Mouse (Mus musculus): Measurements from ENCODE around the gene Serpina7. TPM values are rescaled to one million over a fixed set of nuclear protein-coding genes. Genes with fewer than 3 reads are reported as not detected.

Serpina7 gene
- not detected in 2 replicates for polyA plus RNA-seq (2015; fragmentation: Nextera tagmentation; extraction: Ambion mirVana)

GRCm38 (mm10) chrX:139085077-139085476 lies at the start of gene Serpina7:
TSS of gene Serpina7 (minus strand) at chrX:139085236.
- Histone ChIP-seq H3K27ac (no peak within 1 kb of the TSS), H3K4me3 (replicated peaks) (no peak within 1 kb of the TSS), H3K9ac (replicated peaks) (no peak within 1 kb of the TSS), H3K4me2 (replicated peaks) (no peak within 1 kb of the TSS), H3K36me3 (no peaks in the 10 kb centered on the region), H3K9me3 (no peaks in the 10 kb centered on the region), H3K4me1 (replicated peaks) (no peaks in the 10 kb centered on the region), H3K27me3 (no peaks in the 10 kb centered on the region)
- ATAC-seq, result no peak

- no peak overlapping the region for H3K9ac ChIP-seq (replicated peaks)
- WGBS, result 53% methylated on average over 4 of the region's 4 CpGs
- no peak overlapping the region for H3K4me2 ChIP-seq (replicated peaks)
- no peaks in the 10 kb centered on the region for H3K9me3 ChIP-seq
- peaks cover 3% of the 10 kb centered on the region; the same call in 1 of the 2 replicates for H3K27me3 ChIP-seq
- H3K4me1 ChIP-seq (replicated peaks), result no peaks in the 10 kb centered on the region
- H3K4me3 ChIP-seq (replicated peaks), result no peak overlapping the region
- no peaks in the 10 kb centered on the region for H3K36me3 ChIP-seq
- ATAC-seq, result no peak
- no peak overlapping the region for H3K27ac ChIP-seq
Measured at GRCm38 (mm10) chrX:139134031-139134430, 49.0 kb upstream of the Serpina7 start.

GRCm38 (mm10) chrX:139097197-139097596 lies 12.2 kb upstream of the Serpina7 start:
- Histone ChIP-seq H3K4me1 (replicated peaks) (no peaks in the 10 kb centered on the region), H3K36me3 (no peaks in the 10 kb centered on the region), H3K9ac (replicated peaks) (no peak overlapping the region), H3K4me3 (replicated peaks) (no peak overlapping the region), H3K9me3 (no peaks in the 10 kb centered on the region), H3K4me2 (replicated peaks) (no peak overlapping the region), H3K27ac (no peak overlapping the region), H3K27me3 (no peaks in the 10 kb centered on the region)
- no peak for ATAC-seq
- 63% methylated on average over 1 of the region's 1 CpGs for WGBS

DNA sequence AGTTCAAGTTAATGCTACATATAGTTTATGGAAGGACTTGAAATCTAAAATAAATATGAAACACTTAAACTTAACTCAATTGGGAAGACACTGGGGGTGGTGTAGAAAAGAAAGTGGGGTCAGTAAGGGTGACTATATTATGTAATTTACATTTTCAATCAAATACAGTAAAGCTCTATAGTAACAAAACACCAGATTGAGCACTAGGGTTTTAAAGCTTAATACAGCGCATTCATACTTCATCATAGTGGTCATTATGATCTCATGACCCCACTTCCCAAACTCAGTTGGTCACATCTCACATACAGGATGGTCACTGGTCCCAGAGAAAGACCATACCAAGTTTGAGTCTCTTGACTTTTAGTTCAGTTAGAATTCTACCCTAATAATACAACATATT lies 907 bp upstream of the Serpina7 start, which contains the start of gene 4930513O06Rik:
Gene 4930513O06Rik, plus strand, starts transcription at position 301 of the 400 bp plus-strand sequence.
- Histone ChIP-seq H3K4me2 (replicated peaks) (no peak within 1 kb of the TSS), H3K9ac (replicated peaks) (no peak within 1 kb of the TSS), H3K4me1 (replicated peaks) (no peaks in the 10 kb centered on the region), H3K27me3 (no peaks in the 10 kb centered on the region), H3K4me3 (replicated peaks) (no peak within 1 kb of the TSS), H3K9me3 (no peaks in the 10 kb centered on the region), H3K36me3 (no peaks in the 10 kb centered on the region), H3K27ac (no peak within 1 kb of the TSS)
- no peak for ATAC-seq
- 84% methylated on average over 1 of the region's 1 CpGs for WGBS

GRCm38 (mm10) chrX:139078493-139078892 lies 6.5 kb downstream of the Serpina7 start:
- no peak for ATAC-seq

GRCm38 (mm10) chrX:139064078-139064477 lies 21.0 kb downstream of the Serpina7 start:
- H3K4me1 ChIP-seq (replicated peaks), result no peaks in the 10 kb centered on the region
- H3K27me3 ChIP-seq, result no peaks in the 10 kb centered on the region
- no peak for ATAC-seq
- no peak overlapping the region for H3K27ac ChIP-seq
- 87% methylated on average over 5 of the region's 5 CpGs for WGBS
- no peak overlapping the region for H3K4me3 ChIP-seq (replicated peaks)
- no peaks in the 10 kb centered on the region for H3K36me3 ChIP-seq
- no peaks in the 10 kb centered on the region for H3K9me3 ChIP-seq
- no peak overlapping the region for H3K9ac ChIP-seq (replicated peaks)
- H3K4me2 ChIP-seq (replicated peaks), result no peak overlapping the region

More at GRCm38 (mm10) chrX:139078493-139078892, 6.5 kb downstream of the Serpina7 start:
- Histone ChIP-seq H3K4me2 (replicated peaks) (no peak overlapping the region), H3K4me1 (replicated peaks) (no peaks in the 10 kb centered on the region), H3K4me3 (replicated peaks) (no peak overlapping the region), H3K27ac (no peak overlapping the region), H3K9me3 (no peaks in the 10 kb centered on the region), H3K27me3 (no peaks in the 10 kb centered on the region), H3K36me3 (no peaks in the 10 kb centered on the region), H3K9ac (replicated peaks) (no peak overlapping the region)
- WGBS, result 92% methylated on average over 2 of the region's 2 CpGs

DNA sequence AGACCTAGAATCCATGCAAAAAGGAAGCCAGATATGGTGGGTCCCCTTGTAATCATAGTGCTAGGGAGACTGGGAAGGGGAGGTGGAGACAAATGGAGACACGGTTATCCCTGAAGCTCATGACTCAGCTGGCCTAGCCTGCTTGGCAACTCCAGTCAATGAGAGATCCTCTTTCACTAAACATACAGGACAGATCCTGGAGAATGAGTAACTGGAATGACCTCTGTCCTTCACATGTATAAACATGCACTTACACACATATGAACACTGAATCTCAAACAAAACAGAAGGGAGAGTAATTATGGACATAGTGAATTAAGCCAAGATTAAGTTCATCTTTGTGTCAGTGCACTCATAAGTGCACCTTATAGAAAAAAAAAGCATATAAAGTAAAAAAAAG lies 31.9 kb downstream of the Serpina7 start:
- Histone ChIP-seq H3K9ac (replicated peaks) (no peak overlapping the region), H3K4me3 (replicated peaks) (no peak overlapping the region), H3K4me1 (replicated peaks) (no peaks in the 10 kb centered on the region), H3K27ac (no peak overlapping the region), H3K36me3 (no peaks in the 10 kb centered on the region), H3K9me3 (no peaks in the 10 kb centered on the region), H3K4me2 (replicated peaks) (no peak overlapping the region), H3K27me3 (no peaks in the 10 kb centered on the region)
- no peak for ATAC-seq
- WGBS, result 91% methylated on average over 1 of the region's 1 CpGs

GRCm38 (mm10) chrX:139051976-139052375 lies 33.1 kb downstream of the Serpina7 start:
- 68% methylated on average over 1 of the region's 1 CpGs for WGBS

GRCm38 (mm10) chrX:139041148-139041547 lies 43.9 kb downstream of the Serpina7 start:
- Histone ChIP-seq H3K4me2 (replicated peaks) (no peak overlapping the region), H3K4me3 (replicated peaks) (no peak overlapping the region), H3K9me3 (no peaks in the 10 kb centered on the region), H3K4me1 (replicated peaks) (no peaks in the 10 kb centered on the region), H3K9ac (replicated peaks) (no peak overlapping the region), H3K27ac (no peak overlapping the region), H3K36me3 (no peaks in the 10 kb centered on the region), H3K27me3 (peaks cover 3% of the 10 kb centered on the region; the same call in 1 of the 2 replicates)
- no peak for ATAC-seq
- WGBS, result 88% methylated on average over 1 of the region's 1 CpGs

More at GRCm38 (mm10) chrX:139051976-139052375, 33.1 kb downstream of the Serpina7 start:
- Histone ChIP-seq H3K27ac (no peak overlapping the region), H3K9me3 (no peaks in the 10 kb centered on the region), H3K4me2 (replicated peaks) (no peak overlapping the region), H3K27me3 (no peaks in the 10 kb centered on the region), H3K9ac (replicated peaks) (no peak overlapping the region), H3K36me3 (no peaks in the 10 kb centered on the region), H3K4me1 (replicated peaks) (no peaks in the 10 kb centered on the region), H3K4me3 (replicated peaks) (no peak overlapping the region)
- no peak for ATAC-seq

- ATAC-seq, result no peak
- Histone ChIP-seq H3K9me3 (no peaks in the 10 kb centered on the region), H3K9ac (replicated peaks) (no peak overlapping the region), H3K4me1 (replicated peaks) (no peaks in the 10 kb centered on the region), H3K36me3 (no peaks in the 10 kb centered on the region), H3K4me3 (replicated peaks) (no peak overlapping the region), H3K4me2 (replicated peaks) (no peak overlapping the region), H3K27me3 (peaks cover 3% of the 10 kb centered on the region; the same call in 1 of the 2 replicates), H3K27ac (no peak overlapping the region)
- WGBS, result 73% methylated on average over 2 of the region's 2 CpGs
Measured at GRCm38 (mm10) chrX:139039314-139039713, 45.7 kb downstream of the Serpina7 start.

GRCm38 (mm10) chrX:139037666-139038065 lies 47.4 kb downstream of the Serpina7 start:
- Histone ChIP-seq H3K27ac (no peak overlapping the region), H3K4me1 (replicated peaks) (no peaks in the 10 kb centered on the region), H3K4me3 (replicated peaks) (no peak overlapping the region), H3K9me3 (no peaks in the 10 kb centered on the region), H3K27me3 (peaks cover 3% of the 10 kb centered on the region; the same call in 1 of the 2 replicates), H3K4me2 (replicated peaks) (no peak overlapping the region), H3K9ac (replicated peaks) (no peak overlapping the region), H3K36me3 (no peaks in the 10 kb centered on the region)
- WGBS, result 93% methylated on average over 1 of the region's 1 CpGs
- no peak for ATAC-seq
